Mouse (Mus musculus): ENCODE data around the gene Rarb. TPM values are rescaled to one million over a fixed set of nuclear protein-coding genes. Genes with fewer than 3 reads are reported as not detected.

Gene Rarb
- total and polyA plus RNA-seq, 2 experiments from 2014 or later, result 4.4 to 16.7 TPM

GRCm38 (mm10) chr14:16738538-16738937, 80.4 kb downstream of the Rarb start:
- 84% methylated on average over 1 of the region's 1 CpGs for WGBS
- Histone ChIP-seq H3K4me1 (ENCODE audit: insufficient read depth, low read length) (peaks cover 7% of the 10 kb centered on the region; the same call in 1 of the 2 replicates), H3K4me3 (ENCODE audit: low read depth, low read length) (no peak overlapping the region), H3K27me3 (ENCODE audit: insufficient read depth, low read length) (no peaks in the 10 kb centered on the region), H3K36me3 (ENCODE audit: insufficient read depth, low read length) (no peaks in the 10 kb centered on the region), H3K9ac (replicated peaks; ENCODE audit: low read length, poor library complexity, severe bottlenecking) (no peak overlapping the region), H3K9me3 (ENCODE audit: low read length) (no peaks in the 10 kb centered on the region), H3K27ac (ENCODE audit: low read depth, low read length) (no peak overlapping the region), H3K4me2 (ENCODE audit: low read depth, low read length, poor library complexity, severe bottlenecking) (no peak overlapping the region)
- TF ChIP-seq CTCF (IDR thresholded peaks at IDR 0.05), result no peak
- peak; percentile 58 for DNase-seq (ENCODE audit: low spot score)
- no peak for ATAC-seq (ENCODE audit: low FRiP score)

DNA sequence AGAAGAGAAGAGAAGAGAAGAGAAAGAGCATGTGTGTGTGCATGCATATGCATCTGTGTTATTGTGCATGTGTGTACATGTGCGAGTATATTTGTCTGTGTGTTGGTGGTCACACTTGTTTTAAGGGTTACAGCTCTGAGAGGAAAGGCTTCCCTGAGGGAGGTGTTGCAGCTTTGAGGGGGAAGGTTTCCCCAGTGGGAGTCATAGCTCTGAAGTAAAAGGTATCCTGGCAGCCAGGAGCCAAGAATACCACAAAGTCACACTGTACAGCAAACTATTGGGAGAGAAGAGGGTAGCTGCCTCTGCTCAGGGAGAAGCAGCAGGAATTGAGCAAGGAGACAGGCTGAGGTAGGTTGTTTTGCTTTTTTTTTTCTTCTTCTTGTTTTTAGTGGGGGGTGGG, 81.2 kb downstream of the Rarb start:
- ATAC-seq (ENCODE audit: low FRiP score), result no peak
- 100% methylated on average over 1 of the region's 1 CpGs for WGBS
- TF ChIP-seq CTCF (IDR thresholded peaks at IDR 0.05), result no peak
- Histone ChIP-seq H3K4me1 (ENCODE audit: insufficient read depth, low read length) (peaks cover 11% of the 10 kb centered on the region; the same call in 1 of the 2 replicates), H3K27ac (ENCODE audit: low read depth, low read length) (no peak overlapping the region), H3K4me2 (ENCODE audit: low read depth, low read length, poor library complexity, severe bottlenecking) (no peak overlapping the region), H3K9ac (replicated peaks; ENCODE audit: low read length, poor library complexity, severe bottlenecking) (no peak overlapping the region), H3K9me3 (ENCODE audit: low read length) (no peaks in the 10 kb centered on the region), H3K36me3 (ENCODE audit: insufficient read depth, low read length) (no peaks in the 10 kb centered on the region), H3K27me3 (ENCODE audit: insufficient read depth, low read length) (no peaks in the 10 kb centered on the region), H3K4me3 (ENCODE audit: low read depth, low read length) (no peak overlapping the region)
- no peak for DNase-seq (ENCODE audit: low spot score)

DNA sequence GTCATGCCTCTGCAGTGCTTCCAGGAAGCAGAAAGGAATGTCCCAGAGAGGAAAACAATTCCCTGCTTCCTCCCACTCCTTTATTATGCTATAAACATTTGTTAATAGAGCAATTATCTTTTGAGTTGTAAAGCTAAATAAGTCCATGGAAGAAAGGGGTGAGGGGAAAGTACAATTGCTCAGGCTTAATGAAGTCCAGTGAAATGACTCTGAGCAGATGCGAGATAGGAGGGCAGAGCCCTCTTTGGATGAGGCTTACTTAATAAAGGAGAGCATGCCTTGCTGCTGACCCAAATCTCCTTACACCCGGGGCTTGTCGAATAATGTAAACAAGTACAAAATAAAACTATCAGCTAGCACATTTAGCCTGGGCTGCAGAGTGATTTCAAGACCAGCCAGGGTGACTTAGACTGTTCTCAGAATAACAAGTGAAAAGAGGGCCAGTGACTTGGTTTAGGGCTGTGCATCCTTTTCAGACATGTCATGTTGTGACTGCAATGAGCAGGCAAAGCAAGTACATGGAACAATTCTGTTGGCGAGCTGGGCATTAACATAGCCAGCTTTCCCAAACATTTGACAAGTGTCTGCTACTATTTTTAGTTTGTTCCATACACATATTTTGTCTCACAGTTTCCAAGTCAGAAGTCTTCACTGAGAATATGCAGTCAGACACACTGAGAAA, 83.5 kb downstream of the Rarb start:
- Histone ChIP-seq H3K4me1 (ENCODE audit: insufficient read depth, low read length) (peaks cover 11% of the 10 kb centered on the region; the same call in 1 of the 2 replicates), H3K4me2 (ENCODE audit: low read depth, low read length, poor library complexity, severe bottlenecking) (no peak overlapping the region), H3K27me3 (ENCODE audit: insufficient read depth, low read length) (no peaks in the 10 kb centered on the region), H3K36me3 (ENCODE audit: insufficient read depth, low read length) (no peaks in the 10 kb centered on the region), H3K9me3 (ENCODE audit: low read length) (no peaks in the 10 kb centered on the region), H3K4me3 (ENCODE audit: low read depth, low read length) (no peak overlapping the region), H3K9ac (replicated peaks; ENCODE audit: low read length, poor library complexity, severe bottlenecking) (no peak overlapping the region), H3K27ac (ENCODE audit: low read depth, low read length) (no peak overlapping the region)
- no peak for DNase-seq (ENCODE audit: low spot score)
- no peak for ATAC-seq (ENCODE audit: low FRiP score)
- WGBS, result 49% methylated on average over 4 of the region's 4 CpGs
- no peak for TF ChIP-seq CTCF (IDR thresholded peaks at IDR 0.05)

- peak; percentile 57 for DNase-seq (ENCODE audit: low spot score)
- H3K36me3 ChIP-seq (ENCODE audit: insufficient read depth, low read length), result no peaks in the 10 kb centered on the region
- H3K27ac ChIP-seq (ENCODE audit: low read depth, low read length), result no peak overlapping the region
- H3K9me3 ChIP-seq (ENCODE audit: low read length), result no peaks in the 10 kb centered on the region
- 13% methylated on average over 9 of the region's 9 CpGs for WGBS
- H3K27me3 ChIP-seq (ENCODE audit: insufficient read depth, low read length), result no peaks in the 10 kb centered on the region
- no peak overlapping the region for H3K9ac ChIP-seq (replicated peaks; ENCODE audit: low read length, poor library complexity, severe bottlenecking)
- no peak for TF ChIP-seq CTCF (IDR thresholded peaks at IDR 0.05)
- ATAC-seq (ENCODE audit: low FRiP score), result peak; percentile 57; the same call in 1 of the 2 replicates
- H3K4me3 ChIP-seq (ENCODE audit: low read depth, low read length), result no peak overlapping the region
- peaks cover 11% of the 10 kb centered on the region; the same call in 1 of the 2 replicates for H3K4me1 ChIP-seq (ENCODE audit: insufficient read depth, low read length)
- H3K4me2 ChIP-seq (ENCODE audit: low read depth, low read length, poor library complexity, severe bottlenecking), result no peak overlapping the region
These were observed 85.2 kb downstream of the Rarb start for GRCm38 (mm10) chr14:16733595-16734298.

DNA sequence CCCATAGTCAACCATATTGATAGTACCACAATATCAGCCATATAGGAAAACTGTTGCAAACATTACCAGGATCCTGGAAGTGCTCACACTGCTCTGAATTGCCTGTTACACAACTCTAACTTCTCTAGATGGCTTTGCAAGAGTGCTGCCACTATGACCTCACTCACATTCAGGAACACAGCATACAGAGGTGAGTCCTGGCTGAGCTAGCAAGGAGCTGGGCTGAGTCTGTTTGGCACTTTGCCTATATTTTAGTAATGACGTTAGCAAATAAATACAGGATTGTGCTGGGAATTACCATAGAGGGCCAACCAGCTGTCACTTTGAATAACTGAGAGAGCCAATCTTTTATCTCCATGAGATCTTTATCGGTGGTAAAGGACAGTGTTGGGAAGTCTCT, 86.9 kb downstream of the Rarb start:
- no peak overlapping the region for H3K4me3 ChIP-seq (ENCODE audit: low read depth, low read length)
- no peak overlapping the region for H3K4me2 ChIP-seq (ENCODE audit: low read depth, low read length, poor library complexity, severe bottlenecking)
- DNase-seq (ENCODE audit: low spot score) (no peak), ATAC-seq (ENCODE audit: low FRiP score) (no peak)
- H3K36me3 ChIP-seq (ENCODE audit: insufficient read depth, low read length), result no peaks in the 10 kb centered on the region
- no peak for TF ChIP-seq CTCF (IDR thresholded peaks at IDR 0.05)
- no peak overlapping the region for H3K27ac ChIP-seq (ENCODE audit: low read depth, low read length)
- peaks cover 11% of the 10 kb centered on the region; the same call in 1 of the 2 replicates for H3K4me1 ChIP-seq (ENCODE audit: insufficient read depth, low read length)
- no peaks in the 10 kb centered on the region for H3K9me3 ChIP-seq (ENCODE audit: low read length)
- WGBS, result 22% methylated on average over 2 of the region's 2 CpGs
- H3K27me3 ChIP-seq (ENCODE audit: insufficient read depth, low read length), result no peaks in the 10 kb centered on the region
- no peak overlapping the region for H3K9ac ChIP-seq (replicated peaks; ENCODE audit: low read length, poor library complexity, severe bottlenecking)

Measured in midbrain, postnatal 0 days (tissue).